Mouse (Mus musculus) ZHBTc4 (cell line): Measurements from ENCODE around the gene Arap1.
A peak's percentile ranks its signal among the peaks of the same experiment; 100 is the strongest.

Source experiments
- DNase-seq: peaks from one replicate; pipeline ENCODE4 v3.0.0-alpha.2; 2011; ENCODE audit warnings: low read depth, low spot score

Arap1 gene

DNA sequence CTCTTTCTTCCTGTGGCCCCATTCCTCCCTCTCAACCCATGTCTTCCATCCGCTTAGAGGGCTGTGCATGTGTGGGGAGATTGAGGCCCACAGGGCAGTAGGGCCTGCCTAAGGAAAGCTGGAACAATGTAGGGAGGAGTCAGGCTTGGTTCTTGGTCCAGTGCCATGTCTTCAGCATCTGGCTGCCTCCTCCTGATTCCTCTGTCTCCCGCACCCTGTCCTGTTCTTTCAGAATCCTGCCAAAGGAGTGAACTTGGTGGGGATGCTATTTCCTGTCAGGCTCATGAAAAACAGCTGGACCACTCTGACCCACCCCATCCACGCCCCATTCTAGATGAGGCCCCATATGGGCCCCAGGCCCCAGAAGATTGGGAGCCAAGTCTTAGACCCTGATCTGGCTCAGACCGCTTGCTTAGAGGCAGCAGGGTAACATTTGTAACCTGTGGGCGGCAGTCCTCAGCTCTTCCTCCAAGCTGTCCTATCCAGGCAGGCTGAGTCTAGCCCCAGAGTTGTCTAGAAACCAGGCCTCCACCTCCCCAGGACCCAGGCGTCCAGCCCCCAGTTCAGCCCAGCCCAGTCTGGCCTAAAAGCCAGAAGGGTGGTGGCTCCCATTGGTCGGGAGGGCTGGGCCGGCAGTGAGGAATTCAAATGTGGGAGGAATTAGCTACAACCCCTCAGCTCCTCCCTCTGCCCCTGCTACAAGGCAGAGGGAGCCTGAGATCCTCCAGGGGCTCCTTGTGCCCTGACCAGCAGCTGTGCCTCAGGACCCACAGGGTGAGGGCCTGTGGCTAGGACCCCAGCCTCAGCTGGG, 46.0 kb downstream of the Arap1 start:
- peak; percentile 92 for DNase-seq

DNA sequence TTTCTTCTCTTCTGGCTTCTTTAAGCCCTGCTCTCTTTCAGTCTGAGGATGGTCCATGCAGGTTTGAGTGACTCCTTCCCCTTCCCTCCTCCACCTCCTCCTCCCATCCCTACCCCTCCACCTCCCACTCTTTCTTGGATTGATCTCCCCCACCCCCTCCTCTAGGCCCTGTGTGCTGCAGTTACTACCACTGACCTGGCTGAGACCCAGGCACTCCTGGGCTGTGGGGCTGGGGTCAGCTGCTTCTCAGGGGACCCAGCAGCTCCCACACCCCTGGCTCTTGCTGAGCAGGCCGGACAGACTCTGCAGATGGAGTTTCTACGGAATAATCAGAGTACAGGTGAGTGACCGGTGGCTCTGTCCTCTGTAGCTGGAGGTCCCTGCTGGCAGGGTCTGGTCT, 46.7 kb downstream of the Arap1 start:
- no peak for DNase-seq

- DNase-seq: no peak
Observed at GRCm38 (mm10) chr7:101395471-101395870, 47.6 kb downstream of the Arap1 start.

DNA sequence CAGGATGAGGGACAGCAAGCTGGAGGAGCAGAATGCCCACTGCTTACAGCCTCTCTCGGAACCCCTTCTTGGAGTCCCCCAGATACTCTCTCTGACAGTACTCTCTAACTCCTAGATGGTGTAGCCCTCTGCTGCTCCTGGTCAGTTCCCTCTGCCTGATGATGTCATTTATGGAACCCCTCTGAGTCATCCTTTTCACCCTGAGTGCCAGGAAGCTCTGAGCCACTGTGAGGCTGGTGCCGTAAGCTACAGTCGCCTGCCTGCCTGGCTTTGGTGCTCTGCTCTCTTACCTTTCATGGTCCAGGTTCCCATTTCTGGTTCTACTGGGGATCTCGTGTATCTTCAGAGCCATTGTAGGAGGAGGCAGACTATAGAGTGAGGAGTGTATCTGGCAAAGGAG, 49.3 kb downstream of the Arap1 start:
- no peak for DNase-seq

DNA sequence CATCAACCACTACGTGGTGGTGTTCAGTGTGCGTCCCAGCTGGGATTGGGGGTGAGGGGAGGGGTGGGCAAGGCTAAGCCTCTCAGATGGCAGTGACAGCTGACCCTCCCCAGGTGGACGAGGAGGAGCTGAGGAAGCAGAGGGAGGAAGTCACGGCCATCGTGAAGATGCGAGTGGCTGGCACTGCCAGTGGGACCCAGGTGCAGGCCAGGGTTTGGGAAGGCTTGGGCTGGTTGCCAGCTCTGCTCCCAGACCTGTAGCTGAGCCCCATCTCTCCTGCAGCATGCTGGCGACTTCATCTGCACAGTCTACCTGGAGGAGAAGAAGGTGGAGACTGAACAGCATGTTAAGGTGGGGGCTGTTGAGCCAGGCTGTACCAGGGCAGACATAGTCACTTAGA, 53.6 kb downstream of the Arap1 start:
- DNase-seq: no peak

DNA sequence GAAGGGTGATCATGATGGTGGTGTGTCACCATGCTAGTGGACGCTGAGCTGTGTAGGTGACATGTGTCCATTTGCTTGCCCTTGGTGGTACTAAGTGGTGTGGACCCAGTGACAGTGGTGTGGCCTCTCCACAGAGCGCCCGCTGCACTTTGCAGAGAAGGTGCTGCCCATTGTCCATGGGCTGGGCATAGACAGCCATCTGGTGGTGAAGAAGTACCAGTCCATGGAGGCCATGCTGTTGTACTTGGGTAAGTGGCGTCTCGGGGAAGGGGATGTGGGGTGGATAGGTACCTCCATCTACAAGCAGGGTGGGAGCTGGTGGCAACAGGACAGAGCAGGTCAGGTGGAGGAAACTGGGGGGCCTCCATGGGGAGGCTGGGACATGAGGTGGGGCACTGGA, 56.0 kb downstream of the Arap1 start:
- no peak for DNase-seq

- DNase-seq: no peak
Observed at GRCm38 (mm10) chr7:101410267-101410936, 62.5 kb downstream of the Arap1 start, which contains the start of gene Gm45837. Gm45837 (plus strand) TSS chr7:101410886.

DNA sequence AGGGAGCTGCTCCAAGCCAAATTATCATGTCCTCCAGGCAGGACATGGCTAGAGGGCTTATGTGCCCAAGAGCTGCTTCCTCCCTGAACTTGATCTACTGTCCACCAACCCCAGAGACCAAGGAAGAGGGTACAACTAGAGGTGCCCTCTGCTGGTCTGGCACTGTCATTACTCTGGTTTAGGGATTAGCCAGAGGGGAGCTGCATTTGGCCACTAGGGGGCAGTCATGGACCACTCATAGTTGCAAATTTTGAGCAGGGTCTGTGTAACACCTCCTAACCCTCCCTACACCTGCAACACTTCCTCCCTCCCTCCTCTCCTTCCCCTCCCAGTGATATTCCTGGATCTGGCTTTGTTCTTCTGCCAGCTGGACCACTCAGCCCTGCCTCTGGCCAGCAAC, 64.9 kb downstream of the Arap1 start:
- peak; percentile 88 for DNase-seq

- no peak for DNase-seq
Observed at GRCm38 (mm10) chr7:101414209-101414608, 66.3 kb downstream of the Arap1 start.

- peak; percentile 48 for DNase-seq
Observed at GRCm38 (mm10) chr7:101414661-101415511, 67.0 kb downstream of the Arap1 start.

DNA sequence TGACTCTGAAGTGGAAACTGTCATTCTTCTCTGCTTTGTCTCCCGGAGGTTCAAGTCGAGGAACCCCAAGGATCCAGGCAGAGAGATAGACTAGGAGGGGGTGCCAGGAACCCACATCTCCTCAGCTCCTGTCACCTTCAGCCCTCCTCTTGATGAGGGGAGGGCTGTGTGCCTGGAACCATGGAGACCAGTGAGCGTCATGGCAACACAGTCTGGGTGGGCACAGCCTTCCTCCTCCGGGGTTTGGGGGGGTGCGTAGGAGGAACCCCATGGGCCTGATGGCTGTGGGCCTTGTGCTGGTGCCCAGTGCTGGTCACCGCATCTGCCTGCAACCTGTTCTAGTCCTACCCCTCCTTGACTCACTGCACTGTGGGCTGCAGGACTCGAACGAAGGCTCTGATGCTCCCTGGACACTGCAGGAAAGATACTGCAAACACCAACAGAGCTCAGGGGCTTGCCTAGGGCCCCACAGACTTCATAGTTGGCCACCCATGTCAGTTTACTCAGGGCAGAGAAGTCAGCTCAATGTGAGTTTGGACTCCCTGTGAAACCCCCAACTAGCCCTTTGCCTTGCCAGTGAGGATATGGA, 67.7 kb downstream of the Arap1 start:
- no peak for DNase-seq

DNA sequence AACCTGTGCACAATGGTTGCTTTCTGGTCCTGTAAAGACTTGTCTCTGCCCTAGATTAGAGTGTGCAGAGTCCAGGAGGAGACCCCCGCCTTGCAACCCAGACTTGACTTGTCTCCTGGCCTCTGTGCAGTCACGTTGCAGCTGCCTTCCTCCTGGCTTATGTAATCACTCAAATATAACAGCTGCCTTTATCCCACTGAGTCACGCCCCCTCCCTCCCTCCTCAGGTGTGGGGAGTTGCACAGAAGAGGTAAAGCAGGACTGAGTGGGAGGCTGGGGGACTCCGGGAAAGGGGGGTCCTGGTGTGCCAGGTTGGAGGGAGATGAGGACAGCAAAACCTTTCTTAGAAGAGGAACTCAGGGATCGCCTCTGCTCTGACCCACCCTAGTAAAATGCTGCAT, 68.5 kb downstream of the Arap1 start:
- DNase-seq: no peak

DNA sequence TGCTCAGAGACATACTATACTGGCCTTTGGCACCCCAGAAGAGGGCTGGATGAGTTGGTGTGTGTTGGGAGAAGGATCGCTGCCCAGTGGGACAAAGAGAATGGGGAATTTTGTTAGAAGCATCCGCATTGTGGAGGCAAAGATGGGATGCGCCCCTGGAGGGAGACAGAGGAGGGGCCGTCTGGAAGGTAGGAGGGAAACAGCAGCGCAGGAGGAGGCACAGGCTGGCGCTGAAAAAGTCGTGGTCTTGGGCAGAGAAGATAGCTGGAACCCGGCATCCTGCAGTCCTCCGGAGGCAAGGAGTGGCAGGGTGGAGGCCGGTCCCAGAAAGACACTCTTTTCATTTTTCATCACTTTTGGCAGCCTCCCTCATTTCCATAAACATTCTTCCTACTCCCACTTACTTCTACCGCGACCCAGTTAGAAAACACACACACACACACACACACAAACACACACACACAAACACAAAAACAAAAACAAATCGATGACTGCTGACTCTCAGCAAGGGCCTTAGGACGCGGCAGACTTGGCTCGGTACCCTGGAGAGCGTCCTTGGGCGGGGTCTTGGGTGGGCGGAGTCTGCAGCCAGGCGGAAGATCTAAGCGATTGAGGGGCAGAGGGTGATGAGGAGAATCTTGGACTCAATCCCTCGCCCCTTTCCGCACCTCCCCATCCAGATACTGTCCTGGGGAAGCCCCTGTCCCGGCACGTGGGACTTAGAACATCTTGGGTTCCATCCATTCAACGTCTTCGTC, 71.3 kb downstream of the Arap1 start:
- peak; percentile 76 for DNase-seq

GRCm38 (mm10) chr7:101421529-101421928, 73.7 kb downstream of the Arap1 start, which contains the start of gene Pde2a:
Pde2a (plus strand) TSS chr7:101421691.
- DNase-seq: no peak

DNA sequence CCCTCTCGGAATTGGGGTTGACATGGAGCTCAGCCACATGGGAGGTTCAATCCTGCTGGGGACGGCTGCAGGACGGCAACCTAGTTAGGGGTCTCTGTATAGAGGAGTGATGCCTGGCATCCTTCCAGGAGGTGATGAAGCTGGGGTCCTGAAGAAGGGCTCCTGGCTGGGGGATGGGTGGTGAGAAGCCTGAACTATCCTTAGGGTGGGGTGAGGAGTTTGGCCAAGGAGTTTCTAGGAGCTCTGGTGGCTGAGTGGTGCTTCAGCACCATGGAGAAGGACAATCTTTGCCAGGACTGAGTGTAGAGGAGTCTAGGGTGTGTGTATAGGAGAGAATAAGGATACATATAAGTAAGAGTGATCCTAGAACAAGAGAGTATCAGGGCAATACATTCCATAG, 74.2 kb downstream of the Arap1 start:
- DNase-seq: peak; percentile 47

DNA sequence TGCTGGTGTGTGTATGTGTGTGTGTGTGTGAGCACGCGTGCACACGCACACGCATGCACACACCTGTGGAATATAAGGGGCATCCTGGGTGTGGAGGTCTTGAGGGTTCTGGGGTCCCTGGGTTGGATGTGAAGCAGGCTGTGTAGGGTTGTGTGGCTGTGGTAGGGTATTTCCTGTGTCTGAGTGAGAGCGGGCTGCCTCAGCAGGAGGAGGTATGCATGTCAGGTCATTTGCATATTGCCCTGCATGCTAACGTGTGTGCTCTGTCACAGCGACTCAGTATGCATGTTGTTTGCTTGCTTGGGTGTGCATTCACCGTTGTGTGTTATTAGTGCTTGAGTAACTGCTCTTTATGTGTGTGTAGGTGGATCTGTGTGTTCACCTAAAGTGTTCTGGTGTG, 74.8 kb downstream of the Arap1 start:
- DNase-seq: no peak

GRCm38 (mm10) chr7:101423970-101424369, 76.1 kb downstream of the Arap1 start:
- no peak for DNase-seq

GRCm38 (mm10) chr7:101426692-101427091, 78.8 kb downstream of the Arap1 start:
- DNase-seq: peak; percentile 13

GRCm38 (mm10) chr7:101427736-101428135, 79.9 kb downstream of the Arap1 start:
- DNase-seq: peak; percentile 72

DNA sequence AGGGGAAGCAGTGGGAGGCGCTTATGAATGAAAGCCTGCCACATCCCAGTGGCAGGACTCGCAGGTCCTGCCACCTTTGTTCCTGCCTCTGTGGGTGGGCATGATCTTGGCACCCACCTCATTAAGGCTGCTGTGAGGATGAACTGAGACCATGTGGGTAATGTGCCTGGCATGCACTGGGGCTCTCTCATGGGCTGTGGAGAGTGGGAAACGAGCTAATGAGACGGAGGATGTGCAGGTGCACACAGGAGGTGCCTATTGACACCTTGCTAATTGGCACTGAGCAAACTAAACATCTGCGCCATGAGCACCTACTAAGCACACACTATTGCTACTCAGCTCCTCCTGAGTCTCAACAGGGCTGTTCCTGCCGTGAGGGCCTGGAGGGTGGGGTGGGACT, 87.2 kb downstream of the Arap1 start:
- no peak for DNase-seq

GRCm38 (mm10) chr7:101437876-101438275, 90.0 kb downstream of the Arap1 start:
- peak; percentile 51 for DNase-seq
